Mouse (Mus musculus) heart, embryonic 14.5 days (tissue): ENCODE measurements around the gene Cox5b. TPM values are rescaled to one million over a fixed set of nuclear protein-coding genes. Genes with fewer than 3 reads are reported as not detected.

Source experiments
- ATAC-seq: fragments of 200-750 bp; cut with Nextera tagmentation; 2 replicates; pipeline ENCODE4 v1.8.0; 2017; ENCODE audit warnings: low read depth, moderate TSS enrichment; ENCODE audit not compliant: insufficient number of reproducible peaks, insufficient read depth, low FRiP score
- H3K27ac ChIP-seq, 2 experiments: fragments of 200-500 bp in 1 of 2; fragments of 300-500 bp in 1 of 2; sonication (generic) in 1 of 2; replicated peaks in 1 of 2; 2 replicates each; pipeline ENCODE4 v1.5.1; 2012 to 2014; ENCODE audit warnings: low read depth in 2 of 2, low read length in 2 of 2, control low read depth in 1 of 2, mild to moderate bottlenecking in 1 of 2, mixed read lengths in 1 of 2; ENCODE audit not compliant: control insufficient read depth in 1 of 2, insufficient read depth in 1 of 2
- H3K27me3 ChIP-seq: fragments of 300-500 bp; sonication (generic); 2 replicates; pipeline ENCODE4 v1.6.1; 2014; ENCODE audit warnings: mild to moderate bottlenecking, low read length, control low read depth; ENCODE audit not compliant: control insufficient read depth, insufficient read depth
- H3K36me3 ChIP-seq: fragments of 300-500 bp; sonication (generic); 2 replicates; pipeline ENCODE4 v1.6.1; 2014; ENCODE audit warnings: mild to moderate bottlenecking, control low read depth, low read length, mixed read lengths; ENCODE audit not compliant: control insufficient read depth, insufficient read depth
- H3K4me1 ChIP-seq, 2 experiments: fragments of 200-500 bp in 1 of 2; fragments of 300-500 bp in 1 of 2; sonication (generic) in 1 of 2; 2 replicates each; pipeline ENCODE4 v1.6.1; 2012 to 2014; ENCODE audit warnings: low read length in 2 of 2, control low read depth in 1 of 2, mixed read lengths in 1 of 2; ENCODE audit not compliant: control insufficient read depth in 2 of 2, insufficient read depth in 2 of 2
- H3K4me2 ChIP-seq: fragments of 300-500 bp; sonication (generic); 2 replicates; pipeline ENCODE4 v1.6.1; 2014; ENCODE audit warnings: mild to moderate bottlenecking, low read length
- H3K4me3 ChIP-seq, 2 experiments: fragments of 200-500 bp in 1 of 2; fragments of 300-500 bp in 1 of 2; sonication (generic) in 1 of 2; 2 replicates each; pipeline ENCODE4 v1.5.1; 2012 to 2014; ENCODE audit warnings: low read length in 2 of 2, mild to moderate bottlenecking in 2 of 2, control low read depth in 1 of 2, low read depth in 1 of 2, moderate library complexity in 1 of 2; ENCODE audit not compliant: control insufficient read depth in 1 of 2, insufficient read depth in 1 of 2
- H3K9ac ChIP-seq: fragments of 300-500 bp; sonication (generic); 2 replicates; pipeline ENCODE4 v1.6.1; 2014; ENCODE audit warnings: mild to moderate bottlenecking, low read length
- H3K9me3 ChIP-seq: fragments of 300-500 bp; sonication (generic); 2 replicates; pipeline ENCODE4 v1.6.1; 2016; ENCODE audit warnings: low read length, control low read depth; ENCODE audit not compliant: control insufficient read depth
- WGBS: fragments of 180-500 bp; shearing (Covaris S2); extraction: QIAGEN DNeasy Blood & Tissue Kit; methylation state at CpG from one replicate; pipeline ENCODE4 v1.1.7; 2014; 5-methylcytosine and 5-hydroxymethylcytosine counted together
- microRNA-seq: library from miRNA; unstranded; fragments of <30 nt; microRNA quantifications from one replicate; pipeline ENCODE4, GENCODE M21; 2016
- polyA plus RNA-seq: library from polyadenylated mRNA; unstranded; fragments of >200 nt; fragmentation: Nextera tagmentation; extraction: Ambion mirVana; gene quantifications from 2 replicates; pipeline ENCODE4 v1.2.1, GENCODE M21; 2014

Gene Cox5b
- polyA plus RNA-seq, 1 experiment from 2014 or later: 1,612 TPM

- no peak for ATAC-seq
- H3K27me3 ChIP-seq: no peaks in the 10 kb centered on the region
- H3K9me3 ChIP-seq: no peaks in the 10 kb centered on the region
- no peaks in the 10 kb centered on the region; a peak in 1 of 4 replicates for H3K4me1 ChIP-seq
- H3K36me3 ChIP-seq: no peaks in the 10 kb centered on the region
- 53% methylated on average over 5 of the region's 5 CpGs for WGBS
- H3K4me2 ChIP-seq: no peak overlapping the region
- H3K27ac ChIP-seq: no peak overlapping the region
- no peak overlapping the region for H3K9ac ChIP-seq
- no peak overlapping the region for H3K4me3 ChIP-seq
These were observed 48.0 kb downstream of the Cox5b start for GRCm38 (mm10) chr1:36739231-36739630.

- H3K4me2 ChIP-seq: no peak overlapping the region
- H3K9me3 ChIP-seq: no peaks in the 10 kb centered on the region
- H3K4me1 ChIP-seq: peaks cover 0 to 3% of the 10 kb centered on the region in 2 experiments; a peak in 2 of 4 replicates
- H3K9ac ChIP-seq: no peak overlapping the region
- no peak overlapping the region for H3K4me3 ChIP-seq
- no peaks in the 10 kb centered on the region for H3K36me3 ChIP-seq
- ATAC-seq: no peak
- no peak overlapping the region for H3K27ac ChIP-seq
- 65% methylated on average over 9 of the region's 9 CpGs for WGBS
- no peaks in the 10 kb centered on the region; the same call in 1 of the 2 replicates for H3K27me3 ChIP-seq
These were observed 51.8 kb downstream of the Cox5b start for GRCm38 (mm10) chr1:36743046-36743445.

Small RNAs within 50 kb of the gene (microRNA-seq; reads per million reads assigned to microRNA genes)
- not detected for gene Gm24133

Other genes starting within 250 kb of the Cox5b start
- 31.0 and 35.7 TPM in 2 replicates for gene Lman2l, start 246.2 kb upstream of the Cox5b start, polyA plus RNA-seq
- gene Cnnm4, start 219.8 kb upstream of the Cox5b start, polyA plus RNA-seq: 4.5 and 5.9 TPM in 2 replicates
- gene Cnnm3, start 179.6 kb upstream of the Cox5b start, polyA plus RNA-seq: 3.7 and 3.9 TPM in 2 replicates
- 18.9 and 19.4 TPM in 2 replicates for gene Ankrd23, start 154.6 kb upstream of the Cox5b start, polyA plus RNA-seq
- not detected in 2 replicates for gene Gm42417, start 152.0 kb upstream of the Cox5b start, polyA plus RNA-seq
- 27.2 and 29.0 TPM in 2 replicates for gene Ankrd39, start 144.0 kb upstream of the Cox5b start, polyA plus RNA-seq
- gene Sema4c, start 133.1 kb upstream of the Cox5b start, polyA plus RNA-seq: 1.3 and 1.6 TPM in 2 replicates
- gene Fam178b, start 8.3 kb upstream of the Cox5b start, polyA plus RNA-seq: 1.8 and 3.1 TPM in 2 replicates
- gene 4933424G06Rik, start 18.7 kb downstream of the Cox5b start, polyA plus RNA-seq: 0.18 TPM in 1 of 2 replicates, not detected in the other
- 74.4 and 79.1 TPM in 2 replicates for gene Actr1b, start 23.0 kb downstream of the Cox5b start, polyA plus RNA-seq
- gene Zap70, start 70.3 kb downstream of the Cox5b start, polyA plus RNA-seq: 0.20 and 0.23 TPM in 2 replicates